Mouse (Mus musculus): ENCODE data around the gene Noc3l.

The Noc3l gene

DNA sequence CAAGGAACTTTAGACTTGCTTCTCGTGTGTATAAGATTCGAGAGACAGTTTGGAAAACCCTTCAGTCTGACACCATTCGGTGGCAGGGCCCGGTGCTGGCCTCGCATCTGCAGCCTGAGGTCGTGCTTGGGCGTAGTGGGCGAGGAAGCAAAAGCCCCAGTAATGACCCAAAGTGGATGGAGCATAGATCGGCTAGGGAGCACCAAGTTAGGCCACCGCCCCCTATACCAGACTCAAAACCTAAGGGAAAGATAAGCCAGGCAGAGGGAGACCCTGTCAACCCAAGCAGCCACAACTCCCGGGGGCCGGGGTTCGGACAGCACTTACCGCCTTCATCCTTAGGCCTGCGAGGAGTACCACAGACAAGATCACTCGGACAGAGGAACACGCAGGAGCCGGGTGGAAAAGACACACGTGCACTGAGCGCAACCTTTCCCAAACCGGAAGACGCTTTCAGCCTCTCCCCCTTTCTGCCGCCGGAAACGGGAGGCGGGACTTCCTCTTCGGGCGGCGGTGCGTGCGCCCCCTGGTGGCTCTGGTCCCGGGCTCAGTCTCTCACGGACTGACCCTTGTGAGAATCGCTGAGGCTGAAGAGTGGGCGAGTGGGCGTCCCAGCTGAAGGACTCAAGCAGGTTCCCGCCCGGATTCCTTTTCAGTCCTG, at the start of gene Noc3l:
Gene Noc3l (minus strand): TSS at position 472 of the 661 bp plus-strand sequence.
- in situ Hi-C loops (cut with MseI, MboI): no loop called here

DNA sequence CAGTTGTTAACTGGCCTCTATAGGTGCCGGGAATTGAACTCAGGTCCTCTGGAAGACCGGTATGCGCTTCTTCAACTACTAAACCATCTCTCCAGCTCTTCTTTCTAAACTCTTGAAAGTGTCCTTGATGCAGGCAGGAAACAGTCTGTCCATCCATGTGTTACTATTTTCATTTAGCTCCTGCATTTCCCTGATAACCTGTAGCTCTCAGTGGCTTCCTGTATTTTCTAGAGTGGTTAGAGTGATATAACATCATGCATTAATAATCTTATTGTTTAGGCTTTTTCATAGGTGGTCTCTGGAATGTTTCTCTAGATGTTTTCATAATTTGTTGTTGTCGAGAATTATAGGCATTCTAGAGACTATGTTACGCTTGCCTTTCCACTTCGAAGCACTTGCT, 43.5 kb upstream of the Noc3l start:
- in situ Hi-C loops (cut with MseI, MboI): no loop called here

DNA sequence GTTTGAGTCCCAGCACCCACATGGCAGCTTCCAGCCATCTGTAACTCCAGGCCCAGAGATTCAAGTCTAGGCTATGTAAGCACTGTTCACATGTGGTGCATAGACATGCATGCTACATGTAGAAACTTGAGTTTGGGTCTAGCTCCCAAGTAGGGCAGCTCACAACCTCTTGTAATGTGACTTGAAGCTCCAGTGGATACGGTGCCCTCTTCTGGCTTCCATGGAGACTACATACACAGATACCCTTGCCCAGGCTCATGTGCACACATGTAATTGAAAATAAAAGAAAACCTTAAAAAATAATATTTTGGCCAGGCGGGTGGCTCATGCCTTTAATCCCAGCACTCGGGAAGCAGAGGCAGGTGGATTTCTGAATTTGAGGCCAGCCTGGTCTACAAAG, 39.2 kb upstream of the Noc3l start:
- in situ Hi-C loops (cut with MseI, MboI): no loop called here

DNA sequence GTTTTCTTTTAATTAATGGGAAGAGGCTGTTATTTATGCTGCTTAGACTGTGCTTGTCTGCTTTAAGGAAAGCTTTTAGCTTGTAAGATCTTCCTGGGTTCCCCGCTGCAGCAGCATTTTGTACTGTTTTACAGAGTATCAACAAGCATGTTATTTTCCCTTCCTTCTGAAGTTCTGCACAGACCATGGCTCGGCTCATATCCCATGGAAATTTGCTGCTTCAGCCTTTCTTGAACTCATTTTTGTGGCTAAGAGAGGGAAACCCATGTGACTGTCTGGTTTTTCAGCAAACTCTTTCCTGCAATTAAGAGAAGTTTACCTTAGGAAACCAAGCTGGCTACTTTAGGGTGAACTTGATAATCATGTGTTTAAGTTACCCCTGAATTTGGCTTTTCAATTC, 27.3 kb upstream of the Noc3l start:
- in situ Hi-C loops (cut with MseI, MboI): no loop called here

DNA sequence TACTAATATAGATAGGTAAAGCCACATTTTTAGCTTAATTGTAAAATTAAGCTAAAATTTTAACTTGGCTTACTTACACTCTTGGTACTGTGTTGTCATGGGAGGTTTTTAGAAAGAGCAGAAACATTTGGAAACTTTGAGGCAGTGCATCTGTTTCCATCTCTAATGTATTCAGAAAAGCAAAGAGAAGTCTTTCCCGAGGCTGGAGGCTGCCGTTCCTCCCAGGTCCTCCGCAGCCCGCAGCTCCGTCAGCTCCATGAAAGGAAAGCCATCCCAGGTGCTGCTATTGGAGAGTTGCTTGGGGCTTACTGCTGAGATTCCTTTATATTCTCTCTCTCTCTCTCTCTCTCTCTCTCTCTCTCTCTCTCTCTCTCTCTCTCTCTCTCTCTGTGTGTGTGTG, 25.8 kb upstream of the Noc3l start:
- in situ Hi-C loops (cut with MseI, MboI): no loop called here

DNA sequence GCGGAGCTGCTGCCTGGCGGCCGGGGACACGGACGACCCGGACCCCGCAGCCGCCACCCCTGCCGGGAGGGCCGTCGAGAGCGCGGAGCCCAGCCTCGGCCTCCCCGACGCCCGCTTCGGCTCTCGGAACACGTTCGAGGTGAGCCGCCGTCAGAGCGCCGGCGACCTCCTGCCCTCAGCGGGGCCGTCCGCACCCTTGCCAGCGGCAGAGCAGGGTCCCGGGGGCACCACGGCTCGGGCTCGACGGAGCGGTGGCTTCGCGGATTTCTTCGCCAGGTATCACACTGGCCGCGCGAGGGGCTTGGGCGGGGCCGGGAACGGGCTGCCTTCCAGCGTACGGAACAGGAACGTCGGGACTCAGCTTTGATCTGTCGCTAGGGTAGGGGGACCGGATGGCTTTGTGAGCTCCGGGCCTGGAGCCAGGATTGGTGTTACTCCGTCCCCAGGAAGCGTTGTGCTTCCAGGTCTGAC, 18.2 kb upstream of the Noc3l start:
- in situ Hi-C loops (cut with MseI, MboI): no loop called here

DNA sequence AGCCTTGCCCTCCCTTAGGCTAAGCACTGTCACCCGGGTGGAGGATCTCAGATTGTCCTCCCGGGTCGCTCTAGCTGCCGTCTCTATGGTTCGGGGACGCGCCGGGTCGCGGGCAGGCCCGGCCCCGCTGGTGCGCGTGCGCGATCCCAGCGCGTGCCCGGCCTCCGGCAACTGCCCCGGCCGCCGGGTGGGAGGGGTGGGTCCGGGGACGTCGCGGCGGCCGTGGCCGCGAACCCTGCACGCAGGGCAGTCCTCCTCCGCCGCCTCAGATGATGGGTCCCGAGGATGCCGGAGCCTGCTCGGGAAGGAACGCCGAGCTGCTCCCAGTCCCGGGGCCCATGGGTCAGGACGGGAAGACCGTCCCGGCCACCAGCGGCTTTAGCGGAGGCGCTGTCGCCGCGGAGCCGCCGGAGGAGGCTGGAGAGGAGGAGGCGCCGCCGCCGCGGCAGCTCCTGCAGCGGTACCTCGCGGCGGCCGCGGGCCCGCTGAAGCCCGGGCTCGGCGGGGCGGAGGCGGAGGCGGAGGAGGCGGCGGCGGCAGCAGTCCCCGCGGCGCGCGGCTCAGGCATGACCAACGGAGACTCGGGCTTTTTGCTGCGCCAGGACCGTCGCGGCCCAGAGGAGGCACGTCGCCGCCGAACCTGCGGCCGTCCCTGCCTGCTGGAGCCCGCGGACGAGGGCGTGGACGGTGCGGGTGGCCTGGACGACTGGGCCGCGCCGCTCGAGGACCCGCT, 17.6 kb upstream of the Noc3l start, which contains the start of gene Tbc1d12:
Gene Tbc1d12 (plus strand): TSS at position 142 of the 733 bp plus-strand sequence.
- in situ Hi-C loops (cut with MseI, MboI): no loop called here

DNA sequence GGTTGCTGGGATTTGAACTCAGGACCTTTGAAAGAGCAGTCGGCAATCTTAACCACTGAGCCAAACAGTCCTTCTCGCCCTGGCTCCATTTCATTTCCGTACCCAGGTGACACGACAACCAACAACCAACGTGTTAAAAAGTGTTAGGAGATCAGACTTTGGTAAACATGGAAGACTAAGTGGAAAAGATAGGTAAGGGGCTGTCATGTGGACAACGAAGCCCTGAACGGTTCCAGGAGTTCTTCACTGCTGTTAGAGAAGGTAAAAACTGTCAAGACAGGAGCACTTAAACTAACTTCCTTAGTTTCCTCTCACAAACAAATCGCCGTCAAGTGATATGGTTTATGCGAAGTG, 17.0 kb upstream of the Noc3l start:
- in situ Hi-C loops (cut with MseI, MboI): no loop called here

DNA sequence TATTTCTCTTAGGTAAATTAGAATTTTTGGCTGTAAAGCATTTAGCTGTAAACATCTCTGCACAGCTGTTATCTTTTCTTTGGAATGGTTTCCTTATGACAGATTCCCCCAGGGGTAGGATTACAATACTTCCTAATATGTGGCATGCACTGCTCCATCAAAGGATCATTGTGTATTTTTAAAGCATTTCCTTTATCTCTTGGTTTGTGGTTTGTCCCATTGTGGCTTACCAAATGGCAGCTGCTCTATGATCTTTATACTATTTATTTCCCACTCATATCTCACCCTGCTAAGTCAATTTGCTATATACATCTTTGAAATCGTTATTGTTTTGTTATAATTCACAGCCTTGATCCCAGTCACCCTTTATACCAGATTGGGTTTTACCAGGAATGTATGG, 14.2 kb upstream of the Noc3l start:
- in situ Hi-C loops (cut with MseI, MboI): no loop called here

DNA sequence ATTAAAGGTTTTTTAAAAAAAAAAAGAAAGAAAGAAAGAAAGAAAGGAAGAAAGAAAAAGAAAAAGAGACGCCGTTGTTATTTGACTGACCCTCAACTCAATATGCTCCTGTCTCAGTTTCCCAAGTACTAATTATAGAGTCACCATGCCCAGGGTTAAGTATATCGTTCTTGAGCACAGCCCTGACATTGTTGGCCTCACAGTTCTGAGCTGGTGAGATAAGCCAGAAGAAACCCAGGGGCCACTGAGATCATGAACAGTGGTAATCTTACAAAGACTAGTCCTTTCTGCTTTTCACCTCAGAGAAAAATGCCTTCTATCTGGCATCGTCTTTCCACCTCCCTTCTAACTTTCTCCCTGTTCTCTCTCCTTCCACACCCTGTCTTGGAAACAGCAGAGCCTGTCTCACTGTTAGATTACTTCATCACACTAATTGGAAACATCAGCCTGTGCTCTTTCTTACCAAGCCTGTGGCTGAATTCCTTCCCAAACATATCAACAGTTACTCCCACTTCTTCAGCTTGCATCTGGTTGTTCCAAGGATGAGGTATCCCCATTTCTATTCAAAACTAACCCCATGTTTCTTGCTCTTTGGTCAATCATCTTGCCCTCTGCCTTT, 1.3 kb upstream of the Noc3l start:
- in situ Hi-C loops (cut with MseI, MboI): no loop called here

DNA sequence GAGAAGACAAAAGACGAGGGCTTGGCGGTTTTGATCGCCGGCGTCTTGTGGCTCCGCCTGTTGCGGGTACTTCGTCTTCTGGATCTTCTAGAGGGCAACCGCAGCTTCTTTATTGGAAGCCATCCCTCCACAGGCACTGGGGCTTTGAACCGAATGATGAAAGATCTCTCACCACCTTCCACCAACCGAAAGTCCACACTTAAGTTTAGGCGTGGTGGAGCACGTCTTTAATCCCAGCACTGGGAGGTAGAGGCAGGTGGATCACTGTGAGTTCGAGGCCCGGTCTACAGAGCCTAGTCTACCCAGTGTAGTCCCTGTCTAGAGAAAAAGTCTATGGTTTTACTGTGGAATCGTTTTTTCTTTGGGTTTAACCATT, 378 bp upstream of the Noc3l start:
- in situ Hi-C loops (cut with MseI, MboI): no loop called here

DNA sequence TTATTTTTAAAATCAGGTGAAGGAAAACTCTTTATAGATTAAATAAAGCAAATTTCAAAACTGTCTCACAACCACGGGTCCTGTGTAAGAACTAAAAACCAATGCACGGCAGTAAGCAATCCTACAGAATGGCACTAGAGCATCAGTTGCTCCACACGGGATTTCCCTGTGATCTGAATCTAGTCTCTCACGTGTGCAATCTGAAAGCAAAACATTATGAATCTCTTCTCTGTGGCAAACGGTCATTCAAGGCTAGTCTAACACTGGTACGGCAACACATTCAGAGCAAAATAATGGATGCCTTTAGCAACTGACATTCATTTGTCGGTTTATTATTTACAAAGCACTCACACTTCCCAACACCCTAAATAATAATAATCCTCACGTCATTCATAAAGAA, 846 bp downstream of the Noc3l start:
- in situ Hi-C loops (cut with MseI, MboI): no loop called here

DNA sequence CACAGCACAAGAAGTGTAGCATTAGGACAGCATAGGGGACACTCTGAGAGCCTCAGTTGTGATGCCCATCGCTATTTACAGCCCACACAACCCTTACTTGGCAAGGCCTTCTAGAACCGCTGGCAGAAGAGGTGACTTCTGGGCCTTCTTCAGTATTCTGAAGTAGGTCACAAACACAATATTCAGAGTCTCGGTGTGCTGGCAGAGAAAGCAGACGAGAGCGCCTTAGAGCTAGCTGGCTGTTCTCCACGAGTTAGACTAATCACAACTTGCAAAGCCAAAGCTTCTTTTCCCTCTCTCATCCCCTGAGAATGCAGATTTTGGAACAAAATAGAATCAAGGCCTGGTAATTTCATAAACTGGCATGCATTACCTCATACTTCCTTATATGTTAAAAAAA, 20.2 kb downstream of the Noc3l start:
- in situ Hi-C loops (cut with MseI, MboI): no loop called here

DNA sequence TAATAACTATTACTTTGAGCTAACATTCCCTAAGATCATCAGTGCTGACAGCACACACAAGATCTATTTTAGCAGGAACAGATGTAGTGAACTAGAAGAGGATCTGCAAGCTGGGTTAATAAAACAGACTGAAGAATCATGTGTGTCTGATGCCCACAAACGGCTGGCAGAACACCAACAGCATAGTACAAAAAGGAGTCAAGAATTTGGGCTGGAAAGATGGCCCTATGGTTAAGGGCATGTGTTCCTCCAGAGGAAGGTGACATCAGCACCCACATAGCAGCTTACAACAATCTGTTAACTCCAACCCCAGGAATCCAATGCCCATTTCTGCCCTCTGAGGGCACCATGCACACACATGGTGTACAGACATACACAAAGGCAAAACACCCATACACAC, 20.7 kb downstream of the Noc3l start:
- in situ Hi-C loops (cut with MseI, MboI): no loop called here

DNA sequence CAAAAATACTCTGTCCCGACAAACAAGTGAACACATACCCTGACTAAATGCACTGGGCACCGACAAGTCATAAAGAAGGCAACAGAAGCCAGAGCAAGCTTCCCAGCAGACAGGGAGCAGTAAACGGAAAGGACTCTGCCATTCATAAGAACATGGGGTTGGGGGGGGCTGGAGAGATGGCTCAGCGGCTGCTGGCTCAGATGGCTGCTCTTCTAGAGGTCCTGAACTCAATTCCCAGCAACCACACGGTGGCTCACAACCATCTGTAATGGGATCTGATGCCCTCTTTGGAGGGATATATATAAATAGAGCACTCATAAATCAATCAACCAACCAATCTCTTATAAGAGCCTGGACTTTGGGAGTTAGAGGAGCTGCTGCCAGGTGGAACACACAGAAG, 22.5 kb downstream of the Noc3l start:
- in situ Hi-C loops (cut with MseI, MboI): no loop called here

DNA sequence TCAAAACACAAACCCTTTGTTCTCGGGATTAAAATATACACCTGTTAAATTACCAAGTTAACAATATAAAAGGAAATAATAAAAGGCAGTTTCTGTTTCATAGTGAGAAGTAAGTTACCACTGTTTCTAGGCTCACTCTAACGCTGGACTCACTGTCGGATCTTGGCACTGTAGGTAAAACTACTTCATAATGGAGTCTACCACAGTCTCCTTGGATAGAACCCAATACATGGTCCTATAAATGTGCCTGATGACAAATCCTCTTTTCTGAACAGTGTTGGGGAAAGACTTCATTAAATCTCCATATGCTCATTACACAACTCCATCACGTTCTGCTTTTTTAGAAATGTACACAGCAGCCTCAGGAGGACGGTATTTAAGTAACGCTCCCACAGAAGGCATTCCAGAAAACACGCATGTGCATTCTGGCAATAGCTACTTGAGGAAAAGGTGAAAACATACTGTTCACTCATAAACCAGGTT, 25.4 kb downstream of the Noc3l start:
- in situ Hi-C loops (cut with MseI, MboI): no loop called here

DNA sequence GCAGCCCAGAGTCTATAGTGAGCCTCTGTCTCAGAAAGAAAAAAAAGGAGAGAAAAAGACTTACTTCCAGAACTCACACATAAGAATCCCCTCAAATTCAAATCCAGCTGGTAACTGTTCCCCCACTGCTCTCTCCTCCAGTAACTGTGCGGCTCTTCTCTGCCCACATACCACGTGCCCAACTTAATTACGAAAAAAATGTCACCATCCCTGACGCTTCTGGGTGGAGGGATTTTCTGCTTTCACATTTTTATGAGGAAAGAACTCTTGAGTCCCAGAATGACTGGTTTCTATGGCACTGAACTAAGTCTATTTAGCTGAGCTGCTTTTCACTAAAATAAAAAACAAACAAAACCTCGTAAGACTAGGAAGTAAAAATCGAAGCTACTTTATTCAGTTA, 31.3 kb downstream of the Noc3l start:
- in situ Hi-C loops (cut with MseI, MboI): no loop called here

DNA sequence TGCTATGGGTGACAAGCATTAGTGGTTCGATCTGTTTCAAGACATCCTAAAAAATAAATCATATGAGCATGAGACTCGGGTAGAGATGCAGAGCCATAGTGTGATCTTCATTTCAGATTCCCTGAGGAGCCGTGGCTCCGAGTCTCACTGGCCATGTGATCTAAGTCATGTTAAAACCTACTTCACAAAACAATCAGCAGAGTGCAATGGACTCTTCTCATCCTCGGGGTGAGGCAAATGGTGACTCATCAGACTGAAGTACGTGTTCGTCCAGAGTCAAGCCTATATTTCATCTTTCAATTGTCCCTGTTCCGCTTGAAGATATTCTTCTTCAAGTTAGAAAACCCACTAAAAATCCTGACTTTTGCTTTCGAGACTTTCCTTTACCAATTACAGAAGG, 35.5 kb downstream of the Noc3l start:
- in situ Hi-C loops (cut with MseI, MboI): no loop called here

DNA sequence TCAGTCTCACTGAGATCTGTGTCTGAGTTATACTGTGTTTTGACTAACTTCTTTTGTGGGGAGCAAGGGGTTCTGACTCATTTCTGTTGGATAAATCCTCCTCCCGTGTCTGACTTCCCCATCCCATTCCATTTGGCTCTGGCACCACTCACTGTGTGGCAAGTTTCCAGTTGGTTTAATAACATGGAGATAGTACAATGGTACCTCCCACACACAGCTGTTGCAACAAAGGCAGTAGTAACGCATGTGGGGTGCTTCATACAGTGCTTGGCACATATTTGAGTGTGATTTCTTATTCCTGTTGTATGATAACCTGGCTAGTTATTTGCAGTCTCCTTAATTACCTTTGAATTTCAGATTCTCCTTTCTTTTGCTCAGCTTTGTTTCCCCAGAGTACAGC, 40.2 kb downstream of the Noc3l start:
- in situ Hi-C loops (cut with MseI, MboI): no loop called here

DNA sequence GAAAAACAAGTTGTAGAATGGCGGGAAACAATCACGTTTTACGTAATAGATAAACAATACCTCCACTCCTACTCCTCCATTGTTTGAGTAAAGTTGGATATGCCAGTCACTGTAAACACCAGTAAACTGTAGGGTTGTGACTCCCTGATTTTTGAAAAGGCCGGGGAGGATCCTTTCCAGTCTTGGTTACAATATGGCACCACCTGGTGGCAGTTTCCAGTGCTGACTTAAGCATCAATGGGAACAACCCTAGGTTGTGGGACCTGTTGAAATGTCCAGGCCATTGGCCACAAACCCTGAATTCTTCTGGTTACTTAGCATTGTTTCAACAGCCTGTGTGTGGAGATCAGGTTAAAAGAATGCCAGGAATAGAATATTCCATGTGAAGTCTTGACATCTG, 43.5 kb downstream of the Noc3l start:
- in situ Hi-C loops (cut with MseI, MboI): no loop called here

DNA sequence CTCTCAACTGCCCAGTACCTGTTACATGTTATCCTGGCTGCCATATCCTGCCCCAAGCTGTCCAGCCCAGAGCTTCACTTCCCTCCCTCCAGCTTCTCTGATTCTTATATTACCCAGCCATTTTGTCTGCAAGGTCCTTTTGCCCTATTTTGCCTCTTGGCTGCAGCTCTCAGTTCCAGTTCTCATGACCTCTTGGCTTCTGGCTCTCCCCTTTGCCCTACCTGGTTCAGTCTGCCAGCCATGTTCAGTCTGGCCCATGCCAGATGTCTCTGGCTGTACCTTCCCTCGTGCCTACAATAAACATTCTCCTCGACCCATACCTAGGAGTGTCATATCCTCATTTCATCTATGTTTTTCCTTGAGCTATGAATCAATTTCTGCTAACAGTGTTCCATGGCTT, 52.7 kb downstream of the Noc3l start:
- in situ Hi-C loops (cut with MseI, MboI): no loop called here

DNA sequence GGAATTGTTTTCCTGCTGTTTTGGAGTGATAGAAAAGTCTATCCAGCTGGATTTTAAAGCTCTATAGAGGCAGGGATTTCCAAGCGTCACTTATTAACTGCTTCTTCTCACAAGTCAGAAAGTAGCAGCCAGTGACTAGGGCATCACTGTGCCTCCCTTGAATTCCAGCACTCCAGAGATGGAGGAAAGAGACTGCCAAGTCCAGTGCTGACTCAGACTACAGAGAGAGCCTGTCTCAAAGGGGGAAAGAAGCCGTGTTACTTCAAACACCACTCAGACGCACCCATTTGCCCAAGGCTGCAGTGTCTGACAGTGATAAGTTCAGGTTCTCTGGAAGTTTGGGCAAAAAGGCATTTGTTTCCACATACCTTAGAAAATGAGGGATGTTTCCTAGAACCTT, 58.6 kb downstream of the Noc3l start:
- in situ Hi-C loops (cut with MseI, MboI): no loop called here
